Mouse (Mus musculus) embryonic facial prominence, embryonic 11.5 days (tissue): ENCODE data around the gene Apobr. TPM values are rescaled to one million over a fixed set of nuclear protein-coding genes. Genes with fewer than 3 reads are reported as not detected.

Source experiments
- ATAC-seq: fragments of 200-750 bp; cut with Nextera tagmentation; replicated peaks from 2 replicates; pipeline ENCODE4 v1.8.0; 2017; ENCODE audit warnings: low read depth; ENCODE audit not compliant: insufficient number of reproducible peaks, low FRiP score, low TSS enrichment
- DNase-seq: peaks from one replicate; pipeline ENCODE4 v3.0.0-alpha.2; 2015; ENCODE audit warnings: low spot score
- H3K27ac ChIP-seq: fragments of 300-500 bp; sonication (generic); replicated peaks from 2 replicates; pipeline ENCODE4 v1.5.1; 2014; ENCODE audit warnings: mild to moderate bottlenecking, low read depth, low read length, control low read depth
- H3K27me3 ChIP-seq: fragments of 300-500 bp; sonication (generic); 2 replicates; pipeline ENCODE4 v1.6.1; 2014; ENCODE audit warnings: mild to moderate bottlenecking, low read length, moderate library complexity, mixed read lengths; ENCODE audit not compliant: control insufficient read depth, insufficient read depth
- H3K36me3 ChIP-seq: fragments of 300-500 bp; sonication (generic); replicated peaks from 2 replicates; pipeline ENCODE4 v1.6.1; 2014; ENCODE audit warnings: low read depth, mild to moderate bottlenecking, low read length, moderate library complexity, mixed read lengths; ENCODE audit not compliant: control insufficient read depth, insufficient read depth
- H3K4me1 ChIP-seq: fragments of 300-500 bp; sonication (generic); 2 replicates; pipeline ENCODE4 v1.6.1; 2014; ENCODE audit warnings: low read length, mixed read lengths; ENCODE audit not compliant: control insufficient read depth, insufficient read depth
- H3K4me2 ChIP-seq: fragments of 300-500 bp; sonication (generic); 2 replicates; pipeline ENCODE4 v1.6.1; 2014; ENCODE audit warnings: low read depth, mild to moderate bottlenecking, control low read depth, low read length, moderate library complexity
- H3K4me3 ChIP-seq: fragments of 300-500 bp; sonication (generic); 2 replicates; pipeline ENCODE4 v1.5.1; 2014; ENCODE audit warnings: low read depth, low read length, control low read depth
- H3K9ac ChIP-seq: fragments of 300-500 bp; sonication (generic); replicated peaks from 2 replicates; pipeline ENCODE4 v1.6.1; 2014; ENCODE audit warnings: mild to moderate bottlenecking, control low read depth, low read length
- H3K9me3 ChIP-seq: fragments of 300-500 bp; sonication (generic); replicated peaks from 2 replicates; pipeline ENCODE4 v1.6.1; 2016; ENCODE audit warnings: mild to moderate bottlenecking, low read length, inconsistent platforms, mixed read lengths; ENCODE audit not compliant: control insufficient read depth
- WGBS: fragments of 180-500 bp; shearing (Covaris S2); extraction: QIAGEN DNeasy Blood & Tissue Kit; methylation state at CpG from one replicate; pipeline ENCODE4 v1.1.7; 2014; 5-methylcytosine and 5-hydroxymethylcytosine counted together
- microRNA-seq: library from miRNA; unstranded; fragments of <30 nt; microRNA quantifications from one replicate; pipeline ENCODE4, GENCODE M21; 2016; ENCODE audit warnings: borderline number of aligned reads
- polyA plus RNA-seq: library from polyadenylated mRNA; unstranded; fragments of >200 nt; fragmentation: Nextera tagmentation; extraction: Ambion mirVana; gene quantifications from 2 replicates; pipeline ENCODE4 v1.2.1, GENCODE M21; 2014

Gene Apobr
- polyA plus RNA-seq, 1 experiment from 2014 or later = 0.72 TPM

DNA sequence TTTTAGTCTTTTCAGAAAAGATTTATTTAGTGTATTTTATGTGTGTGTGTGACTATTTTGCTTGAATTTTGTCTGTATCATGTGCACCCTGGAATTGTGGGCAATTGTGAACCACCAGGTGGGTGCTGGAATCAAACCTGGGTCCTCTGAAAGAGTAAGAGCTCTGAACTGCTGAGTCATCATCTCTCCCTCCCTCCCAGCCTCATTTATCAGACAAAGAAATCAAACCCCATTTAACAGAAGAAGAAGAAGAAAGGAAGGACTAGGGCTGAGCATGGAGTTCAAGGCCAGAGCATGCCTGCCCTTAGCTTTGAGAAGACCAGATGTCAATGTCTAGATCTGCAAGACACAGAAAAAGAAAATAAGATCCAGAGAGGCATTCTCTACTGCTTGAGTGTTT, 50.6 kb downstream of the Apobr start:
- Histone ChIP-seq H3K36me3 (no peaks in the 10 kb centered on the region), H3K4me3 (no peak overlapping the region), H3K4me2 (no peak overlapping the region), H3K27me3 (no peaks in the 10 kb centered on the region), H3K4me1 (no peaks in the 10 kb centered on the region), H3K9ac (no peak overlapping the region), H3K27ac (no peak overlapping the region), H3K9me3 (no peaks in the 10 kb centered on the region)
- DNase-seq = no peak
- no peak for ATAC-seq

DNA sequence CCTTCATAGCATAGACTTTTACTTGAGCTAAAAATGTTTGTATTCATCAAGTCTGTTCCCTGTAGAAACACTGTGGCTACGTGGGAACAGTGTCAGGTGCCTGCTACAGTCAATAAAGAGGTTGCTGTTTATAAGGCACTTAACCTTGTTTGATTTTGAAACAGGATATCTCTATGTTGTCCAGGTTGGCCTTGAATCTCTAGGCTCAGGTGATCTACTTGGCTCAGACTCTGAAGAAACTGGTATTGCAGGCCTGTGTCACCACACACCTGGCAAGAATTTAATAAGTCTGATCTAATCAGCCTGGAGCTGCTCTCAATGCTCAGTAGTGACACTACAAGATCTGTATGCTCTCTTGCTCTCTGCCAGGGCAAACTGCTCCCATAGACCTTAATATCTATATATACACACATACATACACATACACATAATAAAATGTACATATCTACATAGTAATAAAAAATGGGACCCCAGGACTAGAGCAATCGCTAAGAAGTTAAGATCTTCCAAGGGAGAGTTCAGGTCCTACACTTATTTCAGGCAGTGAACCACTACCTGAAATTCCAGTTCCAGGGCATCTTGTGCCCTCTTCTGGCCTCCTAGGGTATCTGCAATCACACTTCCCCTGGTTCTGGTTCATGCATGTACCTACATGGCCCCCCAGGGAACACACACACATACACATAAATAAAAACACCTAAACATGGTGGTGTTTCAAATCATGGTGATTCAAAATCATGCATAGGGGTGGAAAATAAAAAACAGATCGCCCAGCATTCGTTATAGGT, 52.2 kb downstream of the Apobr start:
- no peak overlapping the region for H3K9ac ChIP-seq
- DNase-seq = peak; percentile 67
- H3K27ac ChIP-seq = no peak overlapping the region
- no peaks in the 10 kb centered on the region for H3K9me3 ChIP-seq
- WGBS = 14% methylated on average over 4 of the region's 4 CpGs
- H3K4me3 ChIP-seq = no peak overlapping the region
- H3K27me3 ChIP-seq = no peaks in the 10 kb centered on the region
- ATAC-seq = no peak
- H3K4me2 ChIP-seq = no peak overlapping the region
- H3K4me1 ChIP-seq = no peaks in the 10 kb centered on the region
- no peaks in the 10 kb centered on the region for H3K36me3 ChIP-seq

Small RNA genes lying within 50 kb of the gene (microRNA-seq; reads per million reads assigned to microRNA genes)
- gene Mir7059 = 3.8 reads per million

Other genes starting within 250 kb of the Apobr start
- 2.1 and 3.5 TPM in 2 replicates for gene Lat, start 215.4 kb upstream of the Apobr start, polyA plus RNA-seq
- gene Spns1, start 207.5 kb upstream of the Apobr start, polyA plus RNA-seq = 31.5 and 35.0 TPM in 2 replicates
- 3.5 and 4.3 TPM in 2 replicates for gene Nfatc2ip, start 188.2 kb upstream of the Apobr start, polyA plus RNA-seq
- gene Cd19, start 170.1 kb upstream of the Apobr start, polyA plus RNA-seq = not detected in 2 replicates
- gene Rabep2, start 156.2 kb upstream of the Apobr start, polyA plus RNA-seq = 18.6 and 24.8 TPM in 2 replicates
- 6.6 and 6.7 TPM in 2 replicates for gene Atp2a1, start 121.8 kb upstream of the Apobr start, polyA plus RNA-seq
- gene Sh2b1, start 109.5 kb upstream of the Apobr start, polyA plus RNA-seq = 36.3 and 39.3 TPM in 2 replicates
- gene Tufm, start 97.6 kb upstream of the Apobr start, polyA plus RNA-seq = 158 and 159 TPM in 2 replicates
- gene Atxn2l, start 81.5 kb upstream of the Apobr start, polyA plus RNA-seq = 44.8 and 46.2 TPM in 2 replicates
- gene Eif3c, start 18.5 kb upstream of the Apobr start, polyA plus RNA-seq = 177 and 184 TPM in 2 replicates
- 24.4 and 26.8 TPM in 2 replicates for gene Cln3, start 875 bp downstream of the Apobr start, polyA plus RNA-seq
- gene Il27, start 10.0 kb downstream of the Apobr start, polyA plus RNA-seq = not detected in 2 replicates
- 3.4 and 4.3 TPM in 2 replicates for gene Nupr1, start 45.9 kb downstream of the Apobr start, polyA plus RNA-seq
- 51.2 and 53.7 TPM in 2 replicates for gene Sgf29, start 64.4 kb downstream of the Apobr start, polyA plus RNA-seq
- gene Sult1a1, start 91.5 kb downstream of the Apobr start, polyA plus RNA-seq = 0.15 and 0.70 TPM in 2 replicates
- gene Bola2, start 110.5 kb downstream of the Apobr start, polyA plus RNA-seq = 143 and 147 TPM in 2 replicates
- 10.0 and 10.4 TPM in 2 replicates for gene Slx1b, start 110.8 kb downstream of the Apobr start, polyA plus RNA-seq
- gene Coro1a, start 122.8 kb downstream of the Apobr start, polyA plus RNA-seq = 37.5 and 42.5 TPM in 2 replicates
- gene Mapk3, start 174.7 kb downstream of the Apobr start, polyA plus RNA-seq = 37.1 and 44.9 TPM in 2 replicates
- 0.60 and 1.3 TPM in 2 replicates for gene Gdpd3, start 181.4 kb downstream of the Apobr start, polyA plus RNA-seq
- gene Ypel3, start 192.0 kb downstream of the Apobr start, polyA plus RNA-seq = 89.1 and 109 TPM in 2 replicates
- 0.18 and 0.27 TPM in 2 replicates for gene Tbx6, start 196.5 kb downstream of the Apobr start, polyA plus RNA-seq
- 374 and 401 TPM in 2 replicates for gene Ppp4c, start 207.6 kb downstream of the Apobr start, polyA plus RNA-seq
- gene Fam57b, start 212.7 kb downstream of the Apobr start, polyA plus RNA-seq = 2.4 and 2.5 TPM in 2 replicates
- gene 4930451I11Rik, start 246.7 kb downstream of the Apobr start, polyA plus RNA-seq = not detected in 2 replicates